Mouse (Mus musculus) liver, postnatal 0 days (tissue): ENCODE measurements around the gene Tspyl1. TPM values are rescaled to one million over a fixed set of nuclear protein-coding genes. Genes with fewer than 3 reads are reported as not detected.

ENCODE experiments used
- ATAC-seq: fragments of 200-750 bp; cut with Nextera tagmentation; 2 replicates; pipeline ENCODE4 v1.8.0; 2017; ENCODE audit warnings: mild to moderate bottlenecking, moderate library complexity
- DNase-seq: peaks from one replicate; pipeline ENCODE4 v3.0.0-alpha.2; 2016
- H3K27ac ChIP-seq: fragments of 300-500 bp; sonication (generic); 2 replicates; pipeline ENCODE4 v1.5.1; 2014; ENCODE audit warnings: antibody characterized with exemption, moderate library complexity, mild to moderate bottlenecking, low read depth
- H3K27me3 ChIP-seq: fragments of 300-500 bp; sonication (generic); 2 replicates; pipeline ENCODE4 v1.6.1; 2014; ENCODE audit warnings: low read length, control low read depth, mixed read lengths; ENCODE audit not compliant: insufficient read depth
- H3K36me3 ChIP-seq: fragments of 300-500 bp; sonication (generic); replicated peaks from 2 replicates; pipeline ENCODE4 v1.6.1; 2014; ENCODE audit warnings: mild to moderate bottlenecking, control low read depth, low read length, moderate library complexity, mixed read lengths; ENCODE audit not compliant: insufficient read depth
- H3K4me1 ChIP-seq: fragments of 300-500 bp; sonication (generic); 2 replicates; pipeline ENCODE4 v1.6.1; 2014; ENCODE audit warnings: antibody characterized with exemption, mild to moderate bottlenecking, control low read depth; ENCODE audit not compliant: insufficient read depth
- H3K4me2 ChIP-seq: fragments of 300-500 bp; sonication (generic); 2 replicates; pipeline ENCODE4 v1.6.1; 2014; ENCODE audit warnings: low read depth, mild to moderate bottlenecking, low read length, moderate library complexity, mixed read lengths
- H3K4me3 ChIP-seq: fragments of 300-500 bp; sonication (generic); 2 replicates; pipeline ENCODE4 v1.5.1; 2014; ENCODE audit warnings: low read depth, low read length
- H3K9ac ChIP-seq: fragments of 300-500 bp; sonication (generic); replicated peaks from 2 replicates; pipeline ENCODE4 v1.6.1; 2014; ENCODE audit warnings: mild to moderate bottlenecking, moderate library complexity
- H3K9me3 ChIP-seq: fragments of 300-500 bp; sonication (generic); 2 replicates; pipeline ENCODE4 v1.6.1; 2016; ENCODE audit warnings: mild to moderate bottlenecking, control low read depth, low read length, mixed read lengths
- CTCF ChIP-seq: sonication (generic); IDR thresholded peaks from 2 replicates; pipeline ENCODE4 v1.5.1; 2016; ENCODE audit warnings: antibody characterized with exemption, low read depth
- EP300 ChIP-seq: IDR thresholded peaks from 2 replicates; pipeline ENCODE4 v1.6.1; 2016; ENCODE audit warnings: antibody characterized with exemption, low read depth, mild to moderate bottlenecking
- WGBS: fragments of 180-500 bp; shearing (Covaris S2); extraction: QIAGEN DNeasy Blood & Tissue Kit; methylation state at CpG from one replicate; pipeline ENCODE4 v1.1.7; 2014; ENCODE audit not compliant: insufficient replicate concordance; 5-methylcytosine and 5-hydroxymethylcytosine counted together
- polyA plus RNA-seq: library from polyadenylated mRNA; unstranded; fragments of >200 nt; fragmentation: Nextera tagmentation; extraction: Ambion mirVana; gene quantifications from 2 replicates; pipeline ENCODE4 v1.2.1, GENCODE M21; 2015

Tspyl1 gene
- polyA plus RNA-seq, 1 experiment from 2014 or later: 20.7 TPM

DNA sequence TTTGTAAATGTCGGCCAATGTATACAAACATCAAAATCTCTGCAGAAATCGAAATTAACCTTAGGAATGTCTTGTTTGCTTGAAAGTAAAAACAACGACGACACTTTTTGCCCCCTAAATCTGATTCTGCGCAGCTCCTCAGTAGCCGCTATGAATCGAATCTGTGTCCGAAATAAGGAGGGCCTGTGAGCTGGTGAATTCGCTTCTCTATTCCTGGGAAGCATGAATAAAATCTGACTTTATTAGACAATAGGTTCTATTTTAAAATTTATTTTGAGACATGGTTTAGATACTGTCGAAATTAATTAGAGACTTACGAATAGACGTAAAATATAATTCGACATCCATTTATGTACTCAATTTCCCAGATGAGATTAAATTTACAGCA lies 14.9 kb downstream of the Tspyl1 start:
- Histone ChIP-seq H3K9me3 (no peaks in the 10 kb centered on the region), H3K4me1 (peaks cover 11% of the 10 kb centered on the region; the same call in 1 of the 2 replicates), H3K27me3 (no peaks in the 10 kb centered on the region), H3K36me3 (no peaks in the 10 kb centered on the region), H3K4me2 (peak overlapping the region; percentile 89), H3K9ac (0 out of 2 replicates have a peak overlapping the region, but pooled peaks have one; percentile 19), H3K4me3 (peak overlapping the region; percentile 62), H3K27ac (no peak overlapping the region)
- ATAC-seq (no peak), DNase-seq (no peak)
- no peak for TF ChIP-seq EP300
- no peak for TF ChIP-seq CTCF
- whole genome bisulfite sequencing: 6% methylated on average over 13 of the region's 13 CpGs

DNA sequence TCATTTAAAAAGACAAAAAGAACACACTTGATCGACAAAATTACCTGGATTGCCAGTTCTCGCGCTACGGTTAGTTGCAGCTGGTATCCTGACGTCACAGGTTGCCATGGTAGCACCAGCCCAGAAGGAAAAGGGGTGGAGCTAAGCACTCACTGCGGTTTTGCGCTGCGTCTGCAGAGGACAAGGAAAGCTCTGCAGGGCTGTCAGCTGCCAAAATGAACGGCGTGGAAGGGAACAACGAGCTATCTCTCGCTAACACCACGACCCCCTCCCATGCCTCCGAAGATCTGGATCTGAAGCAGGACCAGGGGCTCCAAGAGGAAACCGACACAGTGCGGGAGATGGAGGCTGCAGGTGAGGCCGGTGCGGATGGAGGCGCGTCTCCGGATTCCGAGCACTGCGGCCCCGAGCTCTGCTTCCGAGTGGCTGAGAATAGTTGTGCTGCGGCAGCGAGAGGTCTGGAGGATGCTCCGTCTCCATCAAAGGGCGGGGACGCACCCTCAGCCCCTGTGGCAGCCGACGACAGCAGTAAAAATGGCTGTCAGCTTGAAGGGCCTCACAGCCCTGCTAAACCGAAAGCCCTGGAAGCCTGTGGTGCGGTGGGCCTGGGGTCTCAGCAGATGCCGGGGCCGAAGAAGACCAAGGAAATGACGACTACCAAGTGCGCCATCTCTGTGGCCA lies 15.4 kb downstream of the Tspyl1 start, which contains the start of gene Tspyl4:
Gene Tspyl4 (plus strand): TSS at position 144 of the 681 bp plus-strand sequence.
- Histone ChIP-seq H3K9ac (peak within 1 kb of the TSS; percentile 56), H3K27me3 (no peaks in the 10 kb centered on the region), H3K4me1 (peaks cover 11% of the 10 kb centered on the region; the same call in 1 of the 2 replicates), H3K4me3 (peak within 1 kb of the TSS; percentile 62), H3K9me3 (no peaks in the 10 kb centered on the region), H3K4me2 (peak within 1 kb of the TSS; percentile 89), H3K36me3 (0 out of 2 replicates have a peak, but pooled peaks cover under 1% of the 10 kb centered on the region), H3K27ac (no peak within 1 kb of the TSS)
- TF ChIP-seq CTCF (no peak), EP300 (no peak)
- ATAC-seq (peak; percentile 96), DNase-seq (peak; percentile 91)
- under 1% methylated on average over 38 of the region's 38 CpGs for WGBS

DNA sequence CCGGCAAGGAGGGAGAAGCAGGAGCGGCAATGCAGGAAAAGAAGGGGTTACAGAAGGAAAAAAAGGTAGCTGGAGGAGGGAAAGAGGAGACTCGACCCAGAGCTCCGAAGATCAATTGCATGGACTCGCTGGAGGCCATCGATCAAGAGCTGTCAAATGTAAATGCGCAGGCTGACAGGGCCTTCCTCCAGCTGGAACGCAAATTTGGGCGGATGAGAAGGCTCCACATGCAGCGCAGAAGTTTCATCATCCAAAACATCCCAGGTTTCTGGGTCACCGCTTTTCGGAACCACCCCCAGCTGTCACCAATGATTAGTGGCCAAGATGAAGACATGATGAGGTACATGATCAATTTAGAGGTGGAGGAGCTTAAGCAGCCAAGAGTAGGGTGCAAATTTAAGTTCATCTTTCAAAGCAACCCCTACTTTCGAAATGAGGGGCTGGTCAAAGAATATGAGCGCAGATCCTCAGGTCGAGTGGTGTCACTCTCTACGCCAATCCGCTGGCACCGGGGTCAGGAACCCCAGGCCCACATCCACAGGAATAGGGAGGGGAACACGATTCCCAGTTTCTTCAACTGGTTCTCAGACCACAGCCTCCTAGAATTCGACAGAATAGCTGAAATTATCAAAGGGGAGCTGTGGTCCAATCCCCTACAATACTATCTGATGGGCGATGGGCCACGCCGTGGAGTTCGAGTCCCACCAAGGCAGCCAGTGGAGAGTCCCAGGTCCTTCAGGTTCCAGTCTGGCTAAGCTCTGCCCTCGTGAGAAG lies 16.2 kb downstream of the Tspyl1 start:
- H3K4me3 ChIP-seq: peak overlapping the region; percentile 62
- TF ChIP-seq CTCF (no peak), EP300 (no peak)
- no peaks in the 10 kb centered on the region for H3K9me3 ChIP-seq
- DNase-seq (peak; percentile 21), ATAC-seq (peak; percentile 12)
- no peak overlapping the region for H3K27ac ChIP-seq
- H3K27me3 ChIP-seq: no peaks in the 10 kb centered on the region
- 45% methylated on average over 25 of the region's 25 CpGs for WGBS
- 0 out of 2 replicates have a peak, but pooled peaks cover 2% of the 10 kb centered on the region for H3K36me3 ChIP-seq
- H3K4me2 ChIP-seq: peak overlapping the region; percentile 89
- peak overlapping the region; percentile 56 for H3K9ac ChIP-seq
- H3K4me1 ChIP-seq: peaks cover 11% of the 10 kb centered on the region; the same call in 1 of the 2 replicates

DNA sequence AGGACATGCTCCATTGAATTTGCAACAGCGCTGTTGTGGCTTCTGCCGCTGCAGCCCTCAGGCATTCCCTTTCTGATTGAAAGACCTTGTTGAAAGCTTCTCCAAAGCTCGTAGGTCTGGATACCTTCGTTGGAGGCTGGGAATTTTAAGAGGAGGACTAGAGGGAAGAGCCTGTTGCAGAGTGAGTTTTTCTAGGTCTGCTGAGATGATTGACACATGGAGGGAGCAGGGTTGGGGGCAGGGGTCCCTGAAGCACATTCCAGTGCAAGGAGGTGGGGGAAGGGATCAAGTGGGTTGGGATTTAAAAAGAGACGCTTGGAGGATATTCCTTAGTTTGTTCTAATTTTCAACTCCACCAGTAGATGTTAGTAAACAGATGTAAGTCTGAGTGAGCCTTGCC lies 18.4 kb downstream of the Tspyl1 start:
- no peak for TF ChIP-seq EP300
- no peak for TF ChIP-seq CTCF
- ATAC-seq: no peak
- no peaks in the 10 kb centered on the region for H3K9me3 ChIP-seq
- DNase-seq: no peak
- no peak overlapping the region for H3K4me2 ChIP-seq
- no peak overlapping the region for H3K9ac ChIP-seq
- H3K27ac ChIP-seq: no peak overlapping the region
- H3K4me1 ChIP-seq: peaks cover 11% of the 10 kb centered on the region; the same call in 1 of the 2 replicates
- H3K4me3 ChIP-seq: no peak overlapping the region
- H3K36me3 ChIP-seq: 0 out of 2 replicates have a peak, but pooled peaks cover 2% of the 10 kb centered on the region
- H3K27me3 ChIP-seq: no peaks in the 10 kb centered on the region
- 59% methylated on average over 5 of the region's 5 CpGs for WGBS

DNA sequence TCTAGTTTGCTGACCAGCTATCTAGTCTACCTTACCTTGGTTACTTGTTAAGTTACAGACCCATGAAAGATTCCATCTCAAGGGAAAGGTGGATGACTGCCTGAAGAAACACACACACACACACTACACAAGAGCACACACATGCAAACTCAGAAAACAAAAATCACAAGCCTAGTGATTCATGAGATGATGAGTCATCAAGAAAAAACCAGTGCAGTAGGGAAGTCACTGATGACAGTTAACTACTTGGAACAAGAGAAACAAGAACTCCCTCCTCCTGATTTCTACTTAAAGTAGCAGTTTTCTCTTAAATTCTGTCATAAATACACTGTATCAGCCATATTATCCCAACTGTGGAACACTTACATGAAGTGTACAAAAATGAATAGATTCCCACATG lies 25.1 kb downstream of the Tspyl1 start:
- DNase-seq (no peak), ATAC-seq (no peak)
- TF ChIP-seq CTCF (no peak), EP300 (no peak)
- Histone ChIP-seq H3K36me3 (0 out of 2 replicates have a peak, but pooled peaks cover 2% of the 10 kb centered on the region), H3K9ac (no peak overlapping the region), H3K27ac (no peak overlapping the region), H3K4me3 (no peak overlapping the region), H3K27me3 (no peaks in the 10 kb centered on the region), H3K4me2 (no peak overlapping the region), H3K9me3 (no peaks in the 10 kb centered on the region), H3K4me1 (no peaks in the 10 kb centered on the region)

DNA sequence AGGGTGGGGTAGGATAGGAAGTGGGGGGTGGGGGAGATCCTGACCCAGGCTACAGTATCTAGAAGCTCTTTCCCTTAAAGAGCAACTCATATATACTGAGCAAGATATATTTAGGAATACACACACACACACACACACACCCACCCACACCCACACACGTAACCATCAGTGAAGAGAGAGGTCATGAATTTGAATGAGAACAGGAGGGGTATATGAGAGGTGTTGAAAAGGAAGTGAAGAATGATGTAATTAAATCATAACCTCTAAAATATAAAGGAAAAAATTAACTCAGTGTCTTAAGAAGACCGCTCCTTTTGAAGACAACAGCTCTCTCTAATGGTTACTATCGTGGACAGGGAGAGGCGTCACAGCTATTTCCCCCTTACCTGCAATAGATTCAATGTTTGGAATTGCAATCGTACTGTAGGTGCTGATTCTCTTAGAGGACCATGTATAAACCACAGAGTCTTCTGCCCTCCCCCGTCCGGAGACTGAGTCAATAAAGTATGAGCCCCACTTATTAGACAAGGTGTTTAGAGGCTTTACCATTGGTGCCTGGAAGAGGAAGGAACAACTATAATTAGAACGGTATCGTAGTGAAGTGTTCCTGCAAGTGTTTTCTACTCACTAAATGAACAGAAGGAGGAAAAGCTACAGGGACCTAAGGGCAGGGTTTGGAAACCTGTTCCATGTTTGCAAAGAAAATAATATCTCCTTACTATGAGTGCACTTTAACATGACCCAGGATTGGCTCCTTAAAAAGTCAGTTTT lies 28.1 kb downstream of the Tspyl1 start:
- no peak overlapping the region for H3K4me2 ChIP-seq
- H3K9ac ChIP-seq: no peak overlapping the region
- DNase-seq (no peak), ATAC-seq (no peak)
- TF ChIP-seq EP300 (no peak), CTCF (no peak)
- WGBS: 60% methylated on average over 9 of the region's 9 CpGs
- no peaks in the 10 kb centered on the region for H3K4me1 ChIP-seq
- no peak overlapping the region for H3K4me3 ChIP-seq
- no peaks in the 10 kb centered on the region for H3K9me3 ChIP-seq
- H3K36me3 ChIP-seq: 0 out of 2 replicates have a peak, but pooled peaks cover 3% of the 10 kb centered on the region
- H3K27ac ChIP-seq: no peak overlapping the region
- no peaks in the 10 kb centered on the region for H3K27me3 ChIP-seq
